Mouse (Mus musculus) heart, adult 2 months (tissue): ENCODE results near the gene Lmntd2.

Experiments
- CTCF ChIP-seq: fragments of 200-600 bp; IDR thresholded peaks from 2 replicates; pipeline ENCODE4 v1.8.1; 2022; ENCODE audit warnings: antibody characterized with exemption, mild to moderate bottlenecking, moderate library complexity
- POLR2A ChIP-seq: fragments of 200-500 bp; IDR thresholded peaks from 2 replicates; pipeline ENCODE4 v1.6.1; 2011; ENCODE audit warnings: mild to moderate bottlenecking, low read depth, low read length, control low read depth; ENCODE audit not compliant: insufficient read depth

DNA sequence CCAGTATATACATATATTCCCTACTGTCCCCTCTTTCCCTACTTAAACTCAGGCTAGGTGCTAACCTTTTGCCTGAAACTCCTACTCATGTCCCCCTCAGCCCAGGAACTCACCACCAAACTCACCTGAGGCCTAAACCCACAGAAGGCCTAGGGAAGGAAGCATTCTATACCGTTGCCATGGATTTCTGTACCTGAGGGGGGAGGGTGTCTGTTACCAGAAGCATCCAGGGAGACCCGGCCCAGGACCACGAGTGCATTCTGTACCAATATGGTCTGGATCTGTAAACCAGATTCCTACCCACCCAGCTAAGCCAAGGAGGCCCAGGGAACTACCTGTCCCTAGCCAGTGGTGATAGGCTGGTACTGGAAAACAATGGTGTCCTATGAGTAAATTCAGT is 430 bp upstream of the Lmntd2 start:
- no peak for TF ChIP-seq CTCF
- no peak for TF ChIP-seq POLR2A
